Mouse (Mus musculus): ENCODE measurements at regions not wholly inside any gene's neighbourhood (a gene's known extent, or its start where the extent isn't known, plus 50 kb on each side); places are given as distances from the start of the nearest gene placed in this dataset.

DNA sequence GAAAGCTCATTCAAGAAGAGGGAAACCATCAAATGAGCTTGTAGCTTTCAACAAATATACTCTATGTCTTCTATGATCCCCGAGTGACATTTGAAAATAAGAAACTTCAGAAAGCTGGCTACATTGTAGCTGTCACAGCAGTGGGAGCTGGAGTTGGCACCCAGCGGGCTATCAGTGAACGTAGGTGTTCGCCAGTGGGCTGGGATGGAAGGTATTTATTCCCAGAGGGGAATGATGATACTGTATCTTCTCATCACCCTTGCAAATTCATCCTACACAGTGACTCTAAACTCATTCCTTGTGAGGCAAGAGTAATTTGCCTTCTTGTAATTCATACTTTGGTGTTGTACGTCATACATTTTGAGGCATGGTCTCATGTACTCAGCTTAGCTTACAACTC is 349.3 kb downstream of the Ins1 start:
- TF ChIP-seq CTCF (IDR thresholded peaks at IDR 0.05; ENCODE audit: low read depth), result no peak
- H3K4me2 ChIP-seq (replicated peaks; ENCODE audit: low read depth), result no peak overlapping the region
- no peak for ATAC-seq
- H3K9ac ChIP-seq (ENCODE audit: low read depth, low read length), result no peak overlapping the region
- H3K27me3 ChIP-seq (replicated peaks; ENCODE audit: control insufficient read depth, insufficient read depth, low read length), result no peaks in the 10 kb centered on the region
- no peaks in the 10 kb centered on the region for H3K9me3 ChIP-seq (ENCODE audit: control insufficient read depth)
- 86% methylated on average over 5 of the region's 5 CpGs for WGBS
- H3K27ac ChIP-seq (ENCODE audit: low read depth, low read length), result no peak overlapping the region
- H3K4me1 ChIP-seq (replicated peaks; ENCODE audit: control insufficient read depth, insufficient read depth, low read length), result no peaks in the 10 kb centered on the region
- no peaks in the 10 kb centered on the region for H3K36me3 ChIP-seq (ENCODE audit: control insufficient read depth, insufficient read depth)
- H3K4me3 ChIP-seq (ENCODE audit: low read depth, low read length), result no peak overlapping the region

- no peaks in the 10 kb centered on the region for H3K9me3 ChIP-seq (ENCODE audit: control insufficient read depth)
- H3K36me3 ChIP-seq (ENCODE audit: control insufficient read depth, insufficient read depth), result no peaks in the 10 kb centered on the region
- no peak for ATAC-seq
- no peak overlapping the region for H3K4me3 ChIP-seq (ENCODE audit: low read depth, low read length)
- no peak overlapping the region for H3K9ac ChIP-seq (ENCODE audit: low read depth, low read length)
- WGBS, result 54% methylated on average over 3 of the region's 3 CpGs
- no peak overlapping the region for H3K4me2 ChIP-seq (replicated peaks; ENCODE audit: low read depth)
- no peak for TF ChIP-seq CTCF (IDR thresholded peaks at IDR 0.05; ENCODE audit: low read depth)
- H3K27ac ChIP-seq (ENCODE audit: low read depth, low read length), result no peak overlapping the region
- H3K27me3 ChIP-seq (replicated peaks; ENCODE audit: control insufficient read depth, insufficient read depth, low read length), result no peaks in the 10 kb centered on the region
- H3K4me1 ChIP-seq (replicated peaks; ENCODE audit: control insufficient read depth, insufficient read depth, low read length), result no peaks in the 10 kb centered on the region
These were observed 342.8 kb downstream of the Ins1 start for GRCm38 (mm10) chr19:52606859-52607258.

GRCm38 (mm10) chr19:52600410-52600809 is 336.3 kb downstream of the Ins1 start:
- no peak overlapping the region for H3K27ac ChIP-seq (ENCODE audit: low read depth, low read length)
- no peak overlapping the region for H3K9ac ChIP-seq (ENCODE audit: low read depth, low read length)
- H3K4me1 ChIP-seq (replicated peaks; ENCODE audit: control insufficient read depth, insufficient read depth, low read length), result no peaks in the 10 kb centered on the region
- no peak overlapping the region for H3K4me3 ChIP-seq (ENCODE audit: low read depth, low read length)
- no peaks in the 10 kb centered on the region for H3K36me3 ChIP-seq (ENCODE audit: control insufficient read depth, insufficient read depth)
- H3K9me3 ChIP-seq (ENCODE audit: control insufficient read depth), result no peaks in the 10 kb centered on the region
- no peaks in the 10 kb centered on the region for H3K27me3 ChIP-seq (replicated peaks; ENCODE audit: control insufficient read depth, insufficient read depth, low read length)
- TF ChIP-seq CTCF (IDR thresholded peaks at IDR 0.05; ENCODE audit: low read depth), result no peak
- ATAC-seq, result no peak
- no peak overlapping the region for H3K4me2 ChIP-seq (replicated peaks; ENCODE audit: low read depth)
- 19% methylated on average over 3 of the region's 3 CpGs for WGBS

- Histone ChIP-seq H3K27me3 (replicated peaks; ENCODE audit: control insufficient read depth, insufficient read depth, low read length) (no peaks in the 10 kb centered on the region), H3K9ac (ENCODE audit: low read depth, low read length) (no peak overlapping the region), H3K36me3 (ENCODE audit: control insufficient read depth, insufficient read depth) (no peaks in the 10 kb centered on the region), H3K4me2 (replicated peaks; ENCODE audit: low read depth) (no peak overlapping the region), H3K4me1 (replicated peaks; ENCODE audit: control insufficient read depth, insufficient read depth, low read length) (no peaks in the 10 kb centered on the region), H3K9me3 (ENCODE audit: control insufficient read depth) (no peaks in the 10 kb centered on the region), H3K27ac (ENCODE audit: low read depth, low read length) (no peak overlapping the region), H3K4me3 (ENCODE audit: low read depth, low read length) (no peak overlapping the region)
- WGBS, result 75% methylated on average over 4 of the region's 4 CpGs
- ATAC-seq, result no peak
- TF ChIP-seq CTCF (IDR thresholded peaks at IDR 0.05; ENCODE audit: low read depth), result no peak
These were observed 301.3 kb downstream of the Ins1 start for GRCm38 (mm10) chr19:52565401-52565800.

DNA sequence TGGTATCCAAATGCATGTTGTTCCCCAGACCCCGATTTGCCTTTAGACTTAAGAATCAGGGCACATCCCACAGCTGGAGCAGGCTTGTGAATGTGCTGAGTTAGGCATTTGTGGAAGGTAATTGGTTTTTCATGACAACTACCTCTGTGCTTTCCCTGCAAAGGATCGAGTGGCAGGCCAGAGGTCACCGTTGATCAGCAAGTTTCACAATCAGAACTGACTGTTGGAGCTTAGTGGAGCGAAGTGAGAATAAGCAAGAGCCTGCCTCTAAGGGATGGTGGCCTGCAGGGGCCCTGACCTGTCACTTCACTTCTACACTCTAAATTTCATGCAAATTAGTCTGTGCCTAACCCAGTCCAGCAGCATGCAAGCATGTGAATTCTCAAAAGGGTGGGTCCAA is 270.7 kb downstream of the Ins1 start:
- WGBS, result 43% methylated on average over 4 of the region's 4 CpGs
- no peaks in the 10 kb centered on the region for H3K36me3 ChIP-seq (ENCODE audit: control insufficient read depth, insufficient read depth)
- H3K4me3 ChIP-seq (ENCODE audit: low read depth, low read length), result no peak overlapping the region
- no peaks in the 10 kb centered on the region for H3K9me3 ChIP-seq (ENCODE audit: control insufficient read depth)
- no peak overlapping the region for H3K4me2 ChIP-seq (replicated peaks; ENCODE audit: low read depth)
- no peaks in the 10 kb centered on the region for H3K27me3 ChIP-seq (replicated peaks; ENCODE audit: control insufficient read depth, insufficient read depth, low read length)
- no peak overlapping the region for H3K27ac ChIP-seq (ENCODE audit: low read depth, low read length)
- no peak overlapping the region for H3K9ac ChIP-seq (ENCODE audit: low read depth, low read length)
- TF ChIP-seq CTCF (IDR thresholded peaks at IDR 0.05; ENCODE audit: low read depth), result no peak
- no peaks in the 10 kb centered on the region for H3K4me1 ChIP-seq (replicated peaks; ENCODE audit: control insufficient read depth, insufficient read depth, low read length)
- no peak for ATAC-seq

DNA sequence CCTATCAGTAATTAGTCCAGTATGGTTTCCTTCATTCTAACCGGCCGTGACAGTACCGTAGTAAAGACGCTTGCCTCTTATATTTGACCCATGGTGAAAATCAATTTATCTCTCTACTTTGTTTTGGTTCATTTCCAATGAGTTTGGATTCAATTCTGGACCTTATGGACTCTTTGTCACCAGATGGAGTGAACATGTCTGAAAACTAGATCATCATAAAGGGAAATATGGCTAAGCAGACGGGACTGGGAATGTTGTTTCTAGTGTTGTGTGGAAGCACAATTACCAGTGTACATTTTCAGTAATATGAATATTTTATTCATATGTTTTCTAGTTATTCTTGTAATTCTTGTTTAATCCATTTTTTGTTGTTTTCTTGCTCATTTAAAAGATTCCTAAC is 261.4 kb downstream of the Ins1 start:
- no peaks in the 10 kb centered on the region for H3K36me3 ChIP-seq (ENCODE audit: control insufficient read depth, insufficient read depth)
- no peak overlapping the region for H3K9ac ChIP-seq (ENCODE audit: low read depth, low read length)
- no peak overlapping the region for H3K27ac ChIP-seq (ENCODE audit: low read depth, low read length)
- TF ChIP-seq CTCF (IDR thresholded peaks at IDR 0.05; ENCODE audit: low read depth), result no peak
- WGBS, result 94% methylated on average over 5 of the region's 5 CpGs
- no peaks in the 10 kb centered on the region for H3K4me1 ChIP-seq (replicated peaks; ENCODE audit: control insufficient read depth, insufficient read depth, low read length)
- no peak overlapping the region for H3K4me3 ChIP-seq (ENCODE audit: low read depth, low read length)
- H3K4me2 ChIP-seq (replicated peaks; ENCODE audit: low read depth), result no peak overlapping the region
- H3K9me3 ChIP-seq (ENCODE audit: control insufficient read depth), result no peaks in the 10 kb centered on the region
- no peak for ATAC-seq
- no peaks in the 10 kb centered on the region for H3K27me3 ChIP-seq (replicated peaks; ENCODE audit: control insufficient read depth, insufficient read depth, low read length)

- Histone ChIP-seq H3K4me3 (ENCODE audit: low read depth, low read length) (no peak overlapping the region), H3K9ac (ENCODE audit: low read depth, low read length) (no peak overlapping the region), H3K36me3 (ENCODE audit: control insufficient read depth, insufficient read depth) (no peaks in the 10 kb centered on the region), H3K27ac (ENCODE audit: low read depth, low read length) (no peak overlapping the region), H3K4me2 (replicated peaks; ENCODE audit: low read depth) (no peak overlapping the region), H3K27me3 (replicated peaks; ENCODE audit: control insufficient read depth, insufficient read depth, low read length) (no peaks in the 10 kb centered on the region), H3K9me3 (ENCODE audit: control insufficient read depth) (no peaks in the 10 kb centered on the region), H3K4me1 (replicated peaks; ENCODE audit: control insufficient read depth, insufficient read depth, low read length) (no peaks in the 10 kb centered on the region)
- no peak for TF ChIP-seq CTCF (IDR thresholded peaks at IDR 0.05; ENCODE audit: low read depth)
- WGBS, result 64% methylated on average over 4 of the region's 4 CpGs
- ATAC-seq, result no peak
These were observed 239.2 kb downstream of the Ins1 start for GRCm38 (mm10) chr19:52503331-52503730.

All from intestine, postnatal 0 days (tissue).